Mouse (Mus musculus) brown adipose tissue, adult 24 weeks (tissue): Measurements from ENCODE around the gene Prex1. TPM values are rescaled to one million over a fixed set of nuclear protein-coding genes. Genes with fewer than 3 reads are reported as not detected.
A peak's percentile ranks its signal among the peaks of the same experiment; 100 is the strongest.

Experiments used
- H3K27ac ChIP-seq: fragments of 200-500 bp; replicated peaks from 2 replicates; pipeline ENCODE4 v1.5.1; 2012; ENCODE audit warnings: low read depth, mild to moderate bottlenecking, low read length
- H3K4me1 ChIP-seq: fragments of 200-500 bp; 2 replicates; pipeline ENCODE4 v1.6.1; 2012; ENCODE audit warnings: low read length, mixed read lengths; ENCODE audit not compliant: control insufficient read depth, insufficient read depth, insufficient read length
- H3K4me3 ChIP-seq: fragments of 200-500 bp; 2 replicates; pipeline ENCODE4 v1.5.1; 2012; ENCODE audit warnings: low read depth, mild to moderate bottlenecking, low read length, moderate library complexity; ENCODE audit not compliant: insufficient read depth
- polyA plus RNA-seq: library from polyadenylated mRNA; stranded (reverse); fragments of >200 nt; gene quantifications from 2 replicates; pipeline ENCODE4 v1.2.4, GENCODE M21; 2012; ENCODE audit not compliant: missing spikeins, insufficient read depth, insufficient read length

Gene Prex1
- polyA plus RNA-seq, 1 experiment = 2.3 TPM

DNA sequence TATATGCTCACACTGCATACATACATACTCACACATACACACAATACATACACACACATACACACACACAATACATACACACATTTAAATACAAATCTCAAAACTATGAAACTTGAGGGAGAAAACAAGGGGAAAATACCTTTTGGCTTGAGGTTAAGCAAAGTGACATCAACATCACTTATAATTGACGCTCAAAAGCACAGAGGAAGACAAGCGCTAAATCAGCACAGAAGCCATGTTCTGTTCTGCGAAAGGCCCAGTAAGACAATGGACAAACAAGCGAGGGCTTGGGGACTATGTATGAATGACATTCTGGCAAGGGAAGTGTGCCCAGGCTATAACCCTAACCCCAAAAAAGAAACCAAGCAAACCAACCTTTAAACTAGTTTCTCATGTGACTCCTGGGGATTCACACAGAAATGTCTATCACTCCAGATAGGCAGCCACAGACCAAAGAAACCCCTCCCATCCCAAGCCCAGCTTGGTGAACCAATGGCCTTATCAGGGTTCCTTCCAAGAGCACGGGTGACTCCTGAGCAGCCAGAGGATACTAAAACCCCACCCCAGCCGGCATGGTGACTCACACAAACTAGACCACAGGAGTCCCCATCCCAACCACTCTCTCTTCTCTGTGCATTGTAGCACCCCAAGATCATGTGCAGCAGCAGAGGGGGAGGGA lies 48.2 kb downstream of the Prex1 start:
- Histone ChIP-seq H3K27ac (no peak overlapping the region), H3K4me1 (0 out of 2 replicates have a peak, but pooled peaks cover 4% of the 10 kb centered on the region), H3K4me3 (no peak overlapping the region)

DNA sequence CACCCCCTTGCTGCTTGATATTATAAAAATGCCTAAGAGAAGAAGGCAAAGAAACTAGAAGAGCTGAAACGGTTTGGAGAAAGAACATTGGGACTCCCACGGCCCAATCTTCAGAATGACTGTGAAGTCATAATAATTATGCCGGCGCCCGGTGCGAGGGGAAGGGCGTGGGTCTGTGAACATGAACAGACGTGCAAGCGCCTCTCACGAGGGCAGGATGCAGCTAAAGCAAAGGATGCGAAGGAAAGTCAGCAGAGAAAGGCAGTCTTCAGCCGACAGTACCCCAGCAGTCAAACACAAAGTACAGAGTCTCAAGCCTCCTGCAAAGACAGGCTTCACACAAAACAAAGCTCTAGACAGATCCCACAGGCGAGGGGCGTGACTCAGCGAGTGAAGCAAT lies 49.1 kb downstream of the Prex1 start:
- Histone ChIP-seq H3K4me3 (no peak overlapping the region), H3K27ac (no peak overlapping the region), H3K4me1 (0 out of 2 replicates have a peak, but pooled peaks cover 4% of the 10 kb centered on the region)

- Histone ChIP-seq H3K4me3 (no peak overlapping the region), H3K4me1 (peaks cover 9% of the 10 kb centered on the region), H3K27ac (no peak overlapping the region)
Measured at GRCm38 (mm10) chr2:166663250-166663961, 50.2 kb downstream of the Prex1 start.

DNA sequence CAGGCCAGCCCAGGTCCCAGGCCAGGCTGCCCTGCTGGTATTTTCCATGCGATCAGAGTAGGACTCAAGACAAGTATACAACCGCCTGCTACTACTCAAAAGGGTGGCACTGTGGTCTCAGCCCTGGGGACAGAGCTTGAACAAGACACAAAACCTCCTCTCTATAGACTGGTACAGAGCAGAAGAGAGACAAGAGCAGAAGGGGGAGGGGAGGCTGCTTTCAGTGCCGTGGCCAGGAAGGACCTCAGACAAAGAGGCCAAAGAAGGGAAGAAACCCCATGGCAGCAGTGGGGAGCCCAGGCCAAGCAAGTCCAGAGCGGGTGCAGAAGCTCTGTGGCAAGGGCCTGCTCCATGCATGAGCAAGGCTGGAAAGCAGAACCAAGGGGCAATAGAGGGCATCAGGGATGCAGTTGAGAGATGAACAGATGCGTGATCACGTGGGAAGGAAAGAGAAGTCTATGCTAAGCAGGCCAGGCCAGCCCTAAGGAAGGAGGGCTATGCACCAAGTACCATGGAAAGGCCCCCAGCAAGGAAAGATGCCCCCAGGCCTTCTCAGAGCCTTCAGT lies 51.0 kb downstream of the Prex1 start:
- H3K27ac ChIP-seq = no peak overlapping the region
- no peak overlapping the region for H3K4me3 ChIP-seq
- peaks cover 14% of the 10 kb centered on the region for H3K4me1 ChIP-seq

GRCm38 (mm10) chr2:166661971-166662370 lies 51.7 kb downstream of the Prex1 start:
- H3K27ac ChIP-seq = no peak overlapping the region
- H3K4me1 ChIP-seq = peaks cover 20% of the 10 kb centered on the region
- H3K4me3 ChIP-seq = no peak overlapping the region

DNA sequence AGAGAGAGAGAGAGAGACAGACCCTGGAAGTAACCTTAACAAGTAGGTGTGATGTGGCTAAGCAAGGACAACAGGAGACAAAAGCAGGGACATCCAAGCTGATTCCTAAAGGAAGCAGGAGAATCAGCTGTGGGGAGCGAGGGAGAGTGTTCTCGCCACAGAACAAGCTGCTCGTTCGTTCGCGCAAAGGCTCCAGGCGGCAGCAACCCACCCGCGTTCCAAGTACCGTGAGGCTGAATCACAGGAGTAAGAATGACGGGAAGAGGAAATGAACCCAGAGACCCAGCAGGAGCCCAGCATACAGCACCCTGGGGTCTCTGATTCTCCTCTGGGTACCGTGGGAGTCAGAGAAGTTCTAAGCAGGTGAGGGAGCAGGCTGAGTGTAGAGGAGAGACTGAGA lies 52.1 kb downstream of the Prex1 start:
- Histone ChIP-seq H3K4me3 (no peak overlapping the region), H3K27ac (no peak overlapping the region), H3K4me1 (peaks cover 25% of the 10 kb centered on the region)

DNA sequence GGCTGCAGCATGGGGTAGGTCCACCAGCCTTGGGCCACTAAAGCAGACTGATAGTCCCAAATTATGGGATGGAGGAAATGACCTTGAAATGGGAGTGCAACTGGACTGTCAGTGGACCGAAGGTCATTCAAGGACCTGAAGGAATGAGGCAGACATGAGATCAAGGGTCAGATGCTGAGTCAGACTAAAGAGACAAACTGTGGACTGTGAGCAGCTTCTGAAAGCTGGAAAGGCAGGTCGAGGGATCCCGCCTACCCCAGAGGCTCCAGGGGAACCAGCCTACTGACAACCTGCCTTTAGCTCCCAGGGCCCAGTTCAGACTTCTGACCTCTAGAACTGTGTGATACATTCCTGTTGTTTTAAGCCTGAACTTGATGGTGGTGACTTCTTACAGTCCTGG lies 55.3 kb downstream of the Prex1 start:
- no peak overlapping the region for H3K27ac ChIP-seq
- peaks cover 31% of the 10 kb centered on the region for H3K4me1 ChIP-seq
- H3K4me3 ChIP-seq = no peak overlapping the region

- Histone ChIP-seq H3K27ac (peak overlapping the region; percentile 37), H3K4me3 (no peak overlapping the region), H3K4me1 (peaks cover 31% of the 10 kb centered on the region)
Measured at GRCm38 (mm10) chr2:166657451-166658011, 56.1 kb downstream of the Prex1 start.

- peak overlapping the region; percentile 37 for H3K27ac ChIP-seq
- no peak overlapping the region for H3K4me3 ChIP-seq
- H3K4me1 ChIP-seq = peaks cover 31% of the 10 kb centered on the region
Measured at GRCm38 (mm10) chr2:166656630-166657029, 57.0 kb downstream of the Prex1 start.

- Histone ChIP-seq H3K4me3 (no peak overlapping the region), H3K27ac (peak overlapping the region; percentile 37; the same call in 1 of the 2 replicates), H3K4me1 (peaks cover 33% of the 10 kb centered on the region)
Measured at GRCm38 (mm10) chr2:166655727-166656520, 57.7 kb downstream of the Prex1 start.

- Histone ChIP-seq H3K4me3 (no peak overlapping the region), H3K27ac (no peak overlapping the region), H3K4me1 (peaks cover 40% of the 10 kb centered on the region)
Measured at GRCm38 (mm10) chr2:166655308-166655707, 58.3 kb downstream of the Prex1 start.

DNA sequence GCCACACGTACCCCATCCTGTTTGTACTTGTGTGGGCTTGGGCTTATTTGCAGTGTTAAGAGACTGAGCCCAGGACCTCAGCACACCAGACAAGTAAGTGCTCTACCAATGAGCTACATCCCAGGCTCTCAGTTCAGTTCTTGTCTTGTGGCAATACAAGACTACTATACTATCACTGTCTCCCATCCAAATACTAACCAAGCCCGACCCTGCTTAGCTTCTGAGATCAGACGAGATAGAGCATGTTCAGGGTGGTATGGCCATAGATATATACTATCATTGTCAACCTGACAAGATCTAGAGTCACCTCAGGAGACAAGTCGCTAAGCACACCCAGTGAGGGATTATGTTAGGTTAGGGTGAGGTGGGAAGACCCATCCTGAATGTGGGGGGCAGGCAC lies 58.8 kb downstream of the Prex1 start:
- H3K27ac ChIP-seq = no peak overlapping the region
- H3K4me3 ChIP-seq = no peak overlapping the region

GRCm38 (mm10) chr2:166653564-166653963 lies 60.1 kb downstream of the Prex1 start:
- H3K4me1 ChIP-seq = peaks cover 37% of the 10 kb centered on the region
- no peak overlapping the region for H3K27ac ChIP-seq
- H3K4me3 ChIP-seq = no peak overlapping the region

More for the DNA sequence above, 58.8 kb downstream of the Prex1 start:
- peaks cover 40% of the 10 kb centered on the region for H3K4me1 ChIP-seq

DNA sequence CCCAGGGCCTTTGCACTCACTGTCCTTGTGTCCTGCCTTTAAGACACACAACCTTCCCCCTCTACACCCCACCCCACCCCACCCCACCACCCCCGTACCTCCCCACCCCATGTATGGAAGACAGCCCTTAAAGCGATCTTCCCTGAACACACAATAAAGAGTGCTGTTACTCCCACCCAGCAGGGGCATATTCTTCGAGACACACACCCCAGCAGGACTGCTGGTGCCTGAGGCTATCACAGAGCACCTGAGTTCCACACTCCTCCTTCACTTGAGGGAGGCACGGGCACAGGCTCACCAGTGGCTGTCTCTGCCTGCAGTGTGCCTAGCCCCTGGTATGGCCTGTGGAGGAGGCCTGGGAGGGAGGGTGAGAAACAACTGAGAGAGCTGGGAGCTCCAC lies 61.0 kb downstream of the Prex1 start:
- Histone ChIP-seq H3K4me1 (peaks cover 29% of the 10 kb centered on the region), H3K27ac (no peak overlapping the region), H3K4me3 (no peak overlapping the region)
